Mouse (Mus musculus): ENCODE measurements at regions not wholly inside any gene's neighbourhood (a gene's known extent, or its start where the extent isn't known, plus 50 kb on each side); places are given as distances from the start of the nearest gene placed in this dataset.

- DNase-seq = no peak
Observed at GRCm38 (mm10) chr17:45285621-45286189, 147.8 kb downstream of the Cdc5l start.

- no peak for DNase-seq
Observed at GRCm38 (mm10) chr17:45281554-45281953, 152.0 kb downstream of the Cdc5l start.

GRCm38 (mm10) chr17:45279811-45280205 is 153.7 kb downstream of the Cdc5l start:
- DNase-seq = no peak

GRCm38 (mm10) chr17:45279075-45279810 is 154.3 kb downstream of the Cdc5l start:
- no peak for DNase-seq

GRCm38 (mm10) chr17:45277516-45277915 is 156.0 kb downstream of the Cdc5l start:
- DNase-seq = no peak

- no peak for DNase-seq
Observed at GRCm38 (mm10) chr17:45276686-45277405, 156.7 kb downstream of the Cdc5l start.

- no peak for DNase-seq
Observed at GRCm38 (mm10) chr17:45274894-45275293, 158.6 kb downstream of the Cdc5l start.

- no peak for DNase-seq
Observed at GRCm38 (mm10) chr17:45266776-45267175, 166.8 kb downstream of the Cdc5l start.

GRCm38 (mm10) chr17:45265587-45265986 is 167.9 kb downstream of the Cdc5l start:
- DNase-seq = no peak

GRCm38 (mm10) chr17:45264434-45264833 is 169.1 kb downstream of the Cdc5l start:
- DNase-seq = peak; percentile 46

GRCm38 (mm10) chr17:45260421-45260820 is 173.1 kb downstream of the Cdc5l start:
- DNase-seq = no peak

GRCm38 (mm10) chr17:45258007-45258406 is 175.5 kb downstream of the Cdc5l start:
- no peak for DNase-seq

- DNase-seq = no peak
Observed at GRCm38 (mm10) chr17:45252593-45253230, 180.8 kb downstream of the Cdc5l start.

GRCm38 (mm10) chr17:45251034-45251730 is 182.4 kb downstream of the Cdc5l start:
- DNase-seq = peak; percentile 86

GRCm38 (mm10) chr17:45250450-45250849 is 183.1 kb downstream of the Cdc5l start:
- DNase-seq = no peak

- peak; percentile 65 for DNase-seq
Observed at GRCm38 (mm10) chr17:45247142-45248137, 186.1 kb downstream of the Cdc5l start.

- no peak for DNase-seq
Observed at GRCm38 (mm10) chr17:45244870-45245269, 188.7 kb downstream of the Cdc5l start.

- DNase-seq = peak; percentile 67
Observed at GRCm38 (mm10) chr17:45243103-45243502, 190.4 kb downstream of the Cdc5l start.

GRCm38 (mm10) chr17:45242076-45242475 is 191.5 kb downstream of the Cdc5l start:
- DNase-seq = no peak

GRCm38 (mm10) chr17:45240963-45241543 is 192.5 kb downstream of the Cdc5l start:
- no peak for DNase-seq

- no peak for DNase-seq
Observed at GRCm38 (mm10) chr17:45240545-45240944, 193.0 kb downstream of the Cdc5l start.

Measured in retina, postnatal 1 day (tissue).